Mouse (Mus musculus): Measurements from ENCODE around the gene Krtcap3. TPM values are rescaled to one million over a fixed set of nuclear protein-coding genes. Genes with fewer than 3 reads are reported as not detected.

The Krtcap3 gene
- 10 to 100 TPM in 1 of 2 experiments, 1 to 10 TPM in 1; 9.2 to 12.4 TPM for total RNA-seq (2023)

DNA sequence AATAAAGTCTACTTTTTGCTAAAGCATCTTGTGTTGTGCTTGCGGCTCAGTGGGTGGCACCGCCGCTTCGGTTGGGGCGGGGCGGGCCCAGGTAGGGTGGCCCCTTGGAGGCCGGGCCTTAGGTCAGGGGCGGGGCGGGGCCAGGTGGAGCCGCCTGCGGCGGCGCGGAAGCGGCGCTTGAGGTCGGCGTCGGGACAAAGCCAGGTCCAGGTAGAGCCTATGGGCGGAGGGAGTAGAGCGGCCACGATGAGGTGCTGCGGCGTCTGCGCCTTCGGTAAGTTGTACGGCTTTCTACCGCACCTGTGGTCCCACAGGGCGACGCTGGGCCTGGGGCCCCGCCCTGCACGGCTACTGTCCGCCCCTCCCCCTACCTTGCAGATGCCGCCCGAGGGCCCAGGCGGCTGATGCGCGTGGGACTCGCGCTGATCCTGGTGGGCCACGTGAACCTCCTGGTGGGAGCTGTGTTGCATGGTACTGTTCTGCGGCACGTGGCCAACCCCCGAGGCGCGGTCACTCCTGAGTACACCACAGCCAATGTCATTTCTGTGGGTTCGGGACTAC is at the start of gene Krtcap3:
Krtcap3 (plus strand) TSS at position 151 of the 561 bp plus-strand sequence.

DNA sequence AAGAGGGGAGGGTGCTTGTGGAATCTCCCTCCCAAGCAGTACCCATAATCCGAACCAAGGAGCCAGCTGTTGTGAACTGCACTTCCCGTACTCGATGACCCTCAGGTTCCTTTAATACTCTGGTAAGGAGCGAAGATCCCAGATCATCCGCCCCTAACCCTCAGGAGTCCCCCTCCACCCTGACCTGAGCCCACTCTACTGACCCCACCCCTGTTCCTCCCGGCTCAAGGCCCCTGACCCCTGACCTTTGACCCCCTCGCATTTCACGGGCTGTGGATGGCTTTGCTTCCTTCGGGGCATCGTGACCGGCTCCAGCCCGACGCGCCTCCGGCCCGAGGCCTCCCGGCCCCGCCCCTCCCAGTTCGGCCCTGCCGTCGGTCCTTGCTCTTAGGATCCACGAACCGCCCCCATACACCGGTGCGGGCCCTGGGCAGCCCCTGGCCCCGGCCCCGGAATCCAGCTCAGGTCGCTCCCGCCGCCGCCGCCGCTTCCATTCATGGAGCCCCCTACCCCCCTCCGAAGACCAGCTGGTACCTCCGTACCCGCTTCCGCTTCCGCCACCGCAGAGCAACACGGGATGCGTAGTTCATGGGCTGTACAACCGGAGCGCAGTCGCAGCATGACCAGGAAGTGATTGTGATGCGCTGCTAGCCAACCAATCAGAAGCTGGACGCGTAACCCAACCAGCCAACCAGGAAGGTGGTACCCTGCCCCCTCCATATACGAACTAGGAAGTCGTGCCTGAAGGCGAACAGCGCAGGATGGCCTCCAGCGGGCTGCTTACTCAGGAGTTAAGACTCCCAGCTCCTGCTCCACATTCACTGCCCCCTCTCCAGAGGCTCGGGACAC is 49.5 kb upstream of the Krtcap3 start, which contains the start of gene Zfp513:
Zfp513 (minus strand) TSS at position 562 of the 849 bp plus-strand sequence.

DNA sequence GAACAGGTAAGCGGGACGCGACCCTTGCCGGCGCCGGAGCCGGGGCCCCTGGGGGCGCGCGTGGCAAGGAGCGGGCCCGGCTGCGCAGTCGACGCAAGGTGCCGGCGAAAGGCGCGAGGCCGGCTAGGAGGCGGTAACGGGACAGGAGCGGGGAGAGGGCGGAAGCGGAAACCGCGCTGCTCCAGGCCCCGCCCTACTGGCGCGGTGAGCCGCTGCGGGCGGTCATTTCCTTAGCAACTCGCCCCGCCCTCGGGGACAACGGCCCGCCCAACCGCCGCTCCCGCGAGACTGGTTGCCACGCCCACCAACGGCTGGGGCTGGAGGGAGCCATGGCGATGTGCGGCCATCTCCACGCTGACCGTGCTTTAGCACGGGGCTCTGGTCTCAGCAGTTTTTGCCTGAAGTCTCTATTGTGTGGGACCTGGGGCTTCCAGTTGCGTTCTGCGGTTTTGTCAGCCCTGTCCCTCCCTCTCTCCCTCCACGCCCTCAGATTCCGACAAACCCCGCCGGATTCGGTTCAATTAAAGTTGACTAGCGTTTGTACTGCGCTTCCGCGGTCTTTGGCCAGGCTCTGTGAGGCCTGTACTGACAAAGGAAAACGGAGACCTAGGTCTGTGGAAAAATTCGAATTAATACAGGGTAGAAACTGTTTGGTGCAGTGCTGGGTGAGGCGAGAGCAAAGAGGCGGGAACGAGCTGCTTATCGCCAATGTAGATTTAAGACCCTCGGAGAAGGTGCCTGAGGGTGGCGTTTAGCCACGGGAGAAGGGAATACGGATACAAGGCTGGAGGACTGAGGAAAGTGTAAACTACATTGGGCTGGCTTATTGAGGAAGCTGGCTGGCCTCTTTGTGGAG is 30.8 kb upstream of the Krtcap3 start, which contains the start of gene Ppm1g:
Ppm1g (minus strand) TSS at position 240 of the 856 bp plus-strand sequence.

DNA sequence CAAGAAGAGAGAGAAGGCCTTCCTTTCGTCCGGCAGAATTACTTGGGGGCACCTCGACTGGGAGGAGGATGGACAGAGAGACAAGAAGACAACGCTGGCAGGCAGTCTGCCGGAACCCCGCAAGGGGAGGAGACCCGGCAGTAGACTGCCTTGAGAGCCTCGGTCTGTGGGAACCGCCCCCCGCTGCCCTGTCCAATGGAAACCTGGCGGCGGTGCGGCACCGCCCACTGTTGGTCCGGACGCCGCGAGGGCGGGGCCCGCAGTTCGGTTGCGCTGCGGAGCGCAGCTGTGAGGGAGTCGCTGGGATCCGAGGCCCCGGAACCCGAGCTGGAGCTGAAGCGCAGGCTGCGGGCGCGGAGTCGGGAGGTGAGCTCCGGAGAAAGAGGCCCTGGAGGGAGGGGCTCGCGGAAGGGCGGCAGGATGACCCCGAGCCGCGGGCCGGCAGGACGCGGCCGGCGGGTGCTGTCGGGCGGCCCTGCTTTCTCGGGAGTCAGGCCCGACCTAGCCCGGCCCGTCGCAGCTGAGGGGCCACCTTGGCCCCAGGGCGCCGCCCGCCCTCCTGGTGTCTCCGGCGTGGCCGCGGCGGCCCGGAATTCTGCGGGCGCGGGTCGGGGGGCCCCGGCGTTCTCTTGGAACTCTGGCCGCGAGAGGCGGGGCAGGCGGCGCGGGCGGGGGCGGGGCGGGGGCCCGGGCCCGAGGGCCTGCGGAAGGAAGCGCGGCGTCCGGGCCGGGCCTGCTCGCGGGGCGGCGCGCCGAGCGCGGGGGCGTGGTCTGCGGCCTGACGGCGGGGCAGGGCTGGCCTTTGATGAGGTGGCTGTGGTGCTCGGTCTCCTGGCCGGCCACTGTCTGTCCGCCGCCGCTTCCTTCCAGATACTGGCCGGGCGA is 10.6 kb upstream of the Krtcap3 start, which contains the start of the genes Nrbp1 and Gm9970:
Nrbp1 (plus strand) TSS at position 228 of the 885 bp plus-strand sequence.
Gm9970 (minus strand) TSS at position 596 of the 885 bp plus-strand sequence.

DNA sequence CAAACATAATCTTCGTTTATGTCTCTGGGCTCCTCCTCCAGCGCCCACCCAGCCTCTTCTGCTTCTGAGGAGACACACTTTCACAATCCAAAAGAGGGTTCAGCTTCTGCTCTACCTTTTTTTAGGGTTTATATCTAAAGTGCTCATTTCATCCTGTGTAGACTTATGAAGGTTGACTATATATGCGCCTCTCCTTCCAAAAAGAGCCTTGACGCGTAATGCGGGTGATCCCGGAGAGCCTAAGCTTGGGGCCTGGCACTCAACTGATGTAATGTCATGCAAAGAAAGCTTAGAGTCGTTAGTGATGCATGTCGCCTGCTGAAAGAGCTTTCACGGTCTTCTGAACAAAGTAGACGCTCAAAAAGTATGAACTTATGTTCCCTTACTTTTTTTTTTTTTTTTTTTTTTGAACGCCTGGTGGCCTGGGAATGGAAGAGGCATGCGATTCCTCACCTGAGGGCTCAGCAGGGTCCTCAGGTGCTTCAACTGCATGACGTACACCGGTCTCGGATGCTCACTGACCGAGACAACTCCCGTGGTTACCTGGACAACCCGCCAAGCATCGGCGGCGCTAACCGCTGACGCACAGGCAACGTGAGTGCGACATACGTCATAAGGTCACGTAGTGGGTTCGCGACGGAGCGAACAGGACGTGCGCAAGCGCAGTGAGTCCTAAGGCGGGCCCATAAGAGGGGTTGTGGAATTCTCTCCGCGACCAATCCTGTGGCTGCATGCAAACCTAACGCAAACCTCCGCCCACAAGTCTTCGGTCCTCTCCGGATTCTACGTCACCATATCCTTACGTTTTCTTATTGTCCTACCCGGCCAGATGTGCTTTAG is 39.2 kb downstream of the Krtcap3 start, which contains the start of gene Ift172:
Ift172 (minus strand) TSS at position 596 of the 840 bp plus-strand sequence.

DNA sequence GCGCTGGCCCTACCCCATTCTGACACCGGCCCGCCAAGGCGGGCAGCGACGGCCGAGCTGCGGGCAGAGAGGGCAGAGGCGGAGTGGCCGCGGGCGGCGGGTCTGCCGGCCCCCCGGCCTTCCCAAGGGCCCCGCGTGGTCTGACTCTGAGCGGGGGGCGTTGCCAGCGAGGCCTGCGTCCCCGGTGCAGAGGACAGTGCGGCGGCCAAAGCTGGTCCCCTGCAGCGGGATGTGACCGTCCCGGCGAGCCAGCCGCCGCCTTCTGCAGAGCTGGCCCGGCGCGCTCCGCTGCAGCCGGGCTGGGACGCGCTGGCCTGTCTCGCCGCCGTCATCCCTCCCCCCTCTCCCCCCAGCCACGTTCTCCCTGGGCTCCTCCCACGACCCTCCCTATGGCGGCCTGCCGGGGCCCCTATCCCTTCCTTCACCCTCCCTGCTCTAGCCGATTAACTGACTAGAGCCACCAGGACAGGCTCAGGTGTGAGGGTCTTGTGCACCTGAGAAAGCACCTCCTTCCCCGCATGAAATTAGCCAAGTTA is 44.2 kb downstream of the Krtcap3 start, which contains the start of gene Fndc4:
Fndc4 (minus strand) TSS at position 475 of the 536 bp plus-strand sequence.

DNA sequence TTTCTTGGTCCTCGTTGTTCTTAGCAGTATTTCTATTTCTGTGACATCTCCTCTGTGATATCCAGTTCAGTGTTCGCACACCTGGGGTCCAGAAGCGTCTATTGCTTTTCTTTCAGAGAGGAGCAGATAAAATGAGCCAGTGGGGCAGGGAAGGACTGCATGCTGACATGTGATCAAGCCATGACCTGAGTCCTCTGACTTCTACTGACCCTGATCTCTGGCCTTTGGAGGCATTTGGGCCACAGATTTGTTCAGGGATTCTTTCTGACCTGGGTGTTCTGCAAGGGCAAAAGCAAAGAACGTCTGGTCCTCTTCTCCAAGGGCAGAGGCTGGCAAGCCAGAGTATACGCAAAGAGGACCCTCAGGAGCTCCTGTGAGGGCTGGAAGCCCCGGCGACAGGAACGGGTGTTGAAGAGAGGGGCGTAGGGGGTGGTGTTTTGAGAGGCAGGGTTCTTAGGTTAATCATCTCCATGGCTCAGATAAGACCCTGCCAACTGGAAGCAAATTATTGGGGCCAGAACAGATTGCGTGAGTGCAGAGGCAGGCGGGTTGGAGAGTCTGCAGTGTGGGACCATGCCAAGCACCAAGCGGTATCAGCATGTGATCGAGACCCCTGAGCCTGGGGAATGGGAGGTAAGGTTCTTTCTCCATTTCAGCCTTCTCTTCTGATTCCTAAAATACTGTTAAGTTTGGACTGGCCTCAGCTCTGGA is 45.7 kb downstream of the Krtcap3 start, which contains the start of gene Gckr:
Gckr (plus strand) TSS at position 397 of the 711 bp plus-strand sequence.

Other genes starting within 250 kb of the Krtcap3 start
- gene Atraid, start 203.4 kb upstream of the Krtcap3 start, total RNA-seq (2023) = 10 to 100 TPM; 23.2 to 25.3 TPM
- gene Slc5a6, start 202.8 kb upstream of the Krtcap3 start, total RNA-seq (2023) = 1 to 10 TPM; 1.9 to 3.9 TPM
- 10 to 100 TPM; 25.6 to 26.0 TPM for gene Cad, start 196.9 kb upstream of the Krtcap3 start, total RNA-seq (2023)
- not detected for gene Dnajc5g, start 145.4 kb upstream of the Krtcap3 start, total RNA-seq (2023)
- gene Slc30a3, start 143.5 kb upstream of the Krtcap3 start, total RNA-seq (2023) = not detected
- not detected for gene Trim54, start 135.0 kb upstream of the Krtcap3 start, total RNA-seq (2023)
- not detected for gene Ucn, start 112.9 kb upstream of the Krtcap3 start, total RNA-seq (2023)
- 10 to 100 TPM in 1 of 2 experiments, 1 to 10 TPM in 1; 9.4 to 14.1 TPM for gene Mpv17, start 97.4 kb upstream of the Krtcap3 start, total RNA-seq (2023)
- under 1 TPM; 0.83 to 0.97 TPM for gene Gm29609, start 71.8 kb upstream of the Krtcap3 start, total RNA-seq (2023)
- 10 to 100 TPM; 71.9 to 76.2 TPM for gene Gtf3c2, start 71.5 kb upstream of the Krtcap3 start, total RNA-seq (2023)
- 10 to 100 TPM; 50.4 to 54.9 TPM for gene Snx17, start 58.5 kb upstream of the Krtcap3 start, total RNA-seq (2023)
- gene Eif2b4, start 58.3 kb upstream of the Krtcap3 start, total RNA-seq (2023) = 10 to 100 TPM; 21.2 to 26.6 TPM
- gene Zfp513, start 49.4 kb upstream of the Krtcap3 start, total RNA-seq (2023) = 10 to 100 TPM; 21.4 to 21.5 TPM
- gene Ppm1g, start 31.0 kb upstream of the Krtcap3 start, total RNA-seq (2023) = 10 to 100 TPM; 76.0 to 81.9 TPM
- 100 to 1,000 TPM; 133 to 161 TPM for gene Nrbp1, start 10.8 kb upstream of the Krtcap3 start, total RNA-seq (2023)
- gene Gm9970, start 10.5 kb upstream of the Krtcap3 start, total RNA-seq (2023) = 1 to 10 TPM in 1 of 2 experiments, under 1 TPM in 1; 0.92 to 1.9 TPM
- 10 to 100 TPM in 1 of 2 experiments, 1 to 10 TPM in 1; 6.3 to 13.2 TPM for gene Ift172, start 39.4 kb downstream of the Krtcap3 start, total RNA-seq (2023)
- not detected for gene Fndc4, start 44.4 kb downstream of the Krtcap3 start, total RNA-seq (2023)
- gene Gckr, start 45.8 kb downstream of the Krtcap3 start, total RNA-seq (2023) = not detected
- 10 to 100 TPM; 18.2 to 18.9 TPM for gene Zfp512, start 200.7 kb downstream of the Krtcap3 start, total RNA-seq (2023)
- gene 4930548H24Rik, start 234.0 kb downstream of the Krtcap3 start, total RNA-seq (2023) = under 1 TPM; 0.28 to 0.79 TPM
- 10 to 100 TPM; 36.3 to 41.1 TPM for gene Gpn1, start 243.1 kb downstream of the Krtcap3 start, total RNA-seq (2023)

Measured in neutrophil, adult 83 days (primary cell).